Comparison of ENCODE assay signal across 21 mouse cellular contexts in the genomic region with DNA sequence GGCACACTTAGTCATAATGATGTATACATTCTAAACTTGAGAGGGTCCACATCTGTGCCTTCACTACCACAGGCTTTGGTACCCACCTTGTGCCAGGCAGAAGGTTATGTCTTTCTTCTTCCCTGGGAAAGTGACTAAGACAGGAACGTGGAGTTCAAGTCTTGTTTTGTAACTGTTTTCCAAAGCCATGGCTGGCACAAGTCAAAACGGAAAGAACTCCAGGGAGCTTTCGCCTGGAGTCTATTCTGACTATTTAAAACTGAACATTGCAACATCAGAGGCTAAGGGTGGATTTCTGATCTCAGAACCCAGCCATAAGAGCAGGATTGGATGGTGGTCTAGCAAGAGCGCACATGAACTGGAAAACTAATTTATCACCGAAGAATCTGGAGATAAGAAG.
DNase-seq lines count a peak whose midpoint lies in the region; ATAC-seq and TF ChIP-seq lines count a peak whose summit lies in the region.
"Had no signal": no experiment of that assay in that cellular context is flagged by ENCODE, and none has a peak within 500 bp of the region (broad histone marks: within the 10 kb centered on the region; RNA-seq: fewer than 3 reads in every experiment).

No protein-coding gene starts in this region.

- no peak for ATAC-seq in liver, embryonic 12.5 days
- ATAC-seq: activated CD4-positive, CD25-positive, alpha-beta regulatory T cell, adult 4 months; forebrain, embryonic 15.5 days; intestine, embryonic 15.5 days; Patski had no signal

- TF ChIP-seq CTCF in gastrocnemius, adult 2 months (IDR thresholded peaks at IDR 0.05) = no peak
- no peak for TF ChIP-seq CTCF in embryonic fibroblast, embryonic 13.5 days (IDR thresholded peaks at IDR 0.05; ENCODE audit: borderline replicate concordance, insufficient read depth, low read length)

- intact Hi-C loops in gastrocnemius, adult 2 months (cut with DNase I) = no loop called here

- no peak overlapping the region for H3K4me3 ChIP-seq in gastrocnemius, adult 2 months
- H3K4me3 ChIP-seq in embryonic fibroblast, embryonic 13.5 days (ENCODE audit: insufficient read depth, low read length) = no peak overlapping the region
- H3K4me3 ChIP-seq in liver, embryonic 12.5 days = no peak overlapping the region
- H3K4me3 ChIP-seq: embryonic facial prominence, embryonic 15.5 days; forebrain, embryonic 15.5 days; heart, adult 2 months; hindbrain, embryonic 10.5 days; intestine, embryonic 15.5 days had no signal

- no peaks in the 10 kb centered on the region for H3K9me3 ChIP-seq in liver, embryonic 12.5 days (replicated peaks)
- H3K9me3 ChIP-seq: embryonic facial prominence, embryonic 15.5 days; forebrain, embryonic 15.5 days; hindbrain, embryonic 10.5 days; intestine, embryonic 15.5 days had no signal

- no peak overlapping the region for H3K4me2 ChIP-seq in liver, embryonic 12.5 days
- H3K4me2 ChIP-seq: embryonic facial prominence, embryonic 15.5 days; forebrain, embryonic 15.5 days; heart, embryonic 11.5 days; hindbrain, embryonic 14.5 days; intestine, embryonic 15.5 days had no signal

- no peaks in the 10 kb centered on the region for H3K36me3 ChIP-seq in liver, embryonic 12.5 days
- H3K36me3 ChIP-seq: embryonic facial prominence, embryonic 15.5 days; forebrain, embryonic 15.5 days; hindbrain, embryonic 10.5 days; intestine, embryonic 15.5 days had no signal

- WGBS in liver, embryonic 12.5 days (ENCODE audit: insufficient replicate concordance) = 72% methylated on average over 5 of the region's 5 CpGs

- DNase-seq in gastrocnemius, adult 2 months = peak; percentile 38
- DNase-seq in gastrocnemius, postnatal 4 days (ENCODE audit: low spot score in 2 of 2) = no peak
- peak; percentile 43 for DNase-seq in NIH3T3 (ENCODE audit: low read depth)
- peak; percentile 37 for DNase-seq in skeletal muscle tissue, adult 2 months (ENCODE audit: low read depth, low spot score)
- DNase-seq in urinary bladder, postnatal 25 days (ENCODE audit: low spot score) = no peak
- DNase-seq: adrenal gland, adult 2 months; adrenal gland, postnatal 25 days; cerebellum, adult 2 months; cerebellum, postnatal 10 days; gastrocnemius, postnatal 25 days; heart, adult 2 months had no signal

- H3K27me3 ChIP-seq in liver, embryonic 12.5 days (replicated peaks) = no peaks in the 10 kb centered on the region
- H3K27me3 ChIP-seq: embryonic facial prominence, embryonic 15.5 days; forebrain, embryonic 15.5 days; intestine, embryonic 15.5 days; Patski had no signal

- no peak for TF ChIP-seq POLR2A in embryonic fibroblast, embryonic 13.5 days (IDR thresholded peaks at IDR 0.05; ENCODE audit: low read depth, low read length)

- peaks cover 3% of the 10 kb centered on the region; the same call in 1 of the 2 replicates for H3K4me1 ChIP-seq in embryonic fibroblast, embryonic 13.5 days (ENCODE audit: control insufficient read depth, insufficient read depth, low read length)
- H3K4me1 ChIP-seq in liver, embryonic 12.5 days = 0 out of 2 replicates have a peak, but pooled peaks cover 5% of the 10 kb centered on the region
- H3K4me1 ChIP-seq: forebrain, embryonic 15.5 days; hindbrain, embryonic 10.5 days had no signal

- H3K27ac ChIP-seq in gastrocnemius, adult 2 months = peak overlapping the region; percentile 48
- peak overlapping the region; percentile 61 for H3K27ac ChIP-seq in embryonic fibroblast, embryonic 13.5 days (ENCODE audit: insufficient read depth, low read length)
- no peak overlapping the region for H3K27ac ChIP-seq in liver, embryonic 12.5 days
- H3K27ac ChIP-seq: forebrain, embryonic 15.5 days; heart, adult 2 months; hindbrain, embryonic 10.5 days; hindbrain, embryonic 14.5 days; intestine, embryonic 15.5 days had no signal

- no peak overlapping the region for H3K9ac ChIP-seq in liver, embryonic 12.5 days
- H3K9ac ChIP-seq: embryonic facial prominence, embryonic 15.5 days; forebrain, embryonic 15.5 days; hindbrain, embryonic 14.5 days; intestine, embryonic 15.5 days had no signal

Comparison
In these comparisons a context has a peak if more than half of its experiments do, and no peak if none do; other contexts are left out.
1. DNase-seq: peak in gastrocnemius, adult 2 months (single experiment), NIH3T3 (single experiment) and skeletal muscle tissue, adult 2 months (single experiment); none in gastrocnemius, postnatal 4 days (0 of 2) and urinary bladder, postnatal 25 days (single experiment).